Mouse (Mus musculus) gastrocnemius, adult 18-20 months (tissue): ENCODE data around the gene Ggt1. TPM values are rescaled to one million over a fixed set of nuclear protein-coding genes. Genes with fewer than 3 reads are reported as not detected.

Experiments
- DNase-seq: peaks from one replicate; pipeline ENCODE4 v3.0.0; 2021; ENCODE audit warnings: low spot score
- total RNA-seq, 2 experiments: library from RNA; stranded (reverse); gene quantifications; 2 replicates each; pipeline ENCODE4 v1.2.3; 2021

The Ggt1 gene
- total RNA-seq, 2 experiments from 2014 or later = 0.78 TPM; not detected in 1

DNA sequence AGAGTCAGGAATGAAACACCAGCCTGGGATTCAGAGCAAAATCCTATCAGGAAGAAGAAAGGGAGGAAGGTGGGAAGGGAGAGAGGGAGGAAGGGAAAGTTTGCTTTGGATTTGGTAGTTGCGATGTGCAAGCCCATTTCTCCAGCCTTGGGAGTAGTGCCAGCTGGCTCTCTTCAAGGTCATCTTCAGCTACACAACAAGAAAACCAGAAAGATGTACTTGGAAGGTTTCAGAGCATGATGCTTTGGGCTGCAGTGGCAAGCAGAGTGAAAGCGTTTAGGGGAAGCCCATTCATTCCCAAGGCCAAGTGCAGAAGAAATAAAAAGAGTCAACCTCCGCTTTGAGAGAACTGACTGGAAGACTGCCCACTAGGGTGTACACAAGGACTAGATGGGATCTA, 66.1 kb downstream of the Ggt1 start:
- peak; percentile 51 for DNase-seq

DNA sequence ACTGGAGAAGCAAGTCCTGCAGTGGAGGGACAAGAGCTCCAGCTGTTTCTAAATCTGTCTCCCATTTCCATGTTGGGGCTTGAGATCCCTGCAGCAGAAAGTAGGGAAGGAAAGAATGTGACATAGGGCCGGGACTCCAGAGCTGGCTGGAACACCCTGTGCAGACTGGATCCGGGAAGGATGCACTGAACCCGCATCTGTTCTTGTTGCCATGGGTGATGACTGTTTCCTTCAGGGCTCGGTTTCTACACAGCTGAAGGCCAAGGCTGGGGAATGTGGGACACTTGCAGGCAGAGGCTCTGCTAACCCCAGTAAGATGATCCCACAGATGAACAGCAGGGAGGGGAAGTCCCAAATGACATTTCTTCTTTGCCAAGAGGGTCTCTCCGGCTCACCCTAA, 71.2 kb downstream of the Ggt1 start:
- DNase-seq = peak; percentile 82

DNA sequence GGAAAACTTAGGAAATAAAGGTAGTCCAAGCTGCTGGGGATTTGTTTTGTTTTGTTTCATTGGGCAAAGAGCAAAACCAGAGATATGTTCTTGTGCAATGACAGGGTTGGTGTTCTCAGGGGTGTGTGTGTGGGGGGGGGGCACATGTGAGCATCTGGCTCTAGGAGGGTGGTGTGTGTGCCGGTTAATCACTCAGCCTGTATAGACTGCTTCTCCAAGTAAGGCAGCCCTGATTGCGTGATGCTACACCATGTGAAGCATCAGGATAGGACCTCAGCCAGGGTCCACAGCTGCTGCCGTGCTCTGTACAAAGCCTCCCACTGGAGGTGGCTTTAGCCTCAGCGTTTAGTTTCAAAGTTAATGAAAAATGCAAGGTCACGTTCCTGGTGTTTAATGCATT, 71.6 kb downstream of the Ggt1 start:
- DNase-seq = peak; percentile 56

DNA sequence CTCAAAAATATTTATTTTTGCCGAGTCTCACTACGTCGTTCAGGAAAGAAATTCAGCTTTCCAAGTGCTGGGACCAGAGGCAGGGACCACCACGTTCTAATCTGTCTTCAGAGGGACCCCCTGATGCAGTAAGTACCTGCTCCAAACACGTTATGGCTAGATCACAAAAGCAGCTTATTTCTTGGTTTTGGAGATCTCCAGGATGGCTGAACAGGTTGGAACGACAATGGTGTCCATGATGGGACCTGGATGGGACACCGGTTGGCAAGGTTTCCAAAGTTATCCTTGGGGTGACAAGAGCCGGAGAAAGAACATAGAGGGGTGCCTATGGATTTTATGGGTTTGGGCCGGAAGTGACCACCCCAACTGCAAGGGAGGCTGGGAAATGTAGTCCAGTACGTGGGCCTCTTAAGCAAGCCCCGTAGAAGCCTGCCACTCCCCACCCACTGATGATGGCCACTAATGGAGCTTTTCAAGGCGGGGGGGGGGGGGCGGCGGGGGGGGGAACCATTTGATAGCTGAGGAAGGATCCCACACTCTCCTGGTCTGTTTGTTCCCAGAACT, 72.3 kb downstream of the Ggt1 start:
- no peak for DNase-seq

DNA sequence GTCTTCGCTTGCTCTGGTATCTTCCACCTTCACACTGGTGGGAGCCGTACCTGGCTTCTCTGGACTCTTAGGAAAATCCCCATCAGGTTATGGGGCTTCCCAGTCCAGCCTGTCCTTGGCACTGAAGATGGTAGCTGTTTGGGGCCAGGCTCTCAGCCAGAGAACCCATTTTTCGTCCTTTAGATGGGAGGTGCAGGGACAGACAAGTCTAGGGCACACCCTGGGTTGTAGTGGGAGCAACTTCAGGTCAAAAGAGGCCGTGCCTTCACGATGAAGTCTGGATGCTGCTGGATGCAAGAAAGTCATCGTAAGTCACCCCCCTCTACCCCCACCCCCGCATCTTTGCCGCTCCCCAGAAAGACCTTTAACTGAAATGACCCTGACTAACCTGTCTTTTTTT, 73.2 kb downstream of the Ggt1 start:
- DNase-seq = no peak

DNA sequence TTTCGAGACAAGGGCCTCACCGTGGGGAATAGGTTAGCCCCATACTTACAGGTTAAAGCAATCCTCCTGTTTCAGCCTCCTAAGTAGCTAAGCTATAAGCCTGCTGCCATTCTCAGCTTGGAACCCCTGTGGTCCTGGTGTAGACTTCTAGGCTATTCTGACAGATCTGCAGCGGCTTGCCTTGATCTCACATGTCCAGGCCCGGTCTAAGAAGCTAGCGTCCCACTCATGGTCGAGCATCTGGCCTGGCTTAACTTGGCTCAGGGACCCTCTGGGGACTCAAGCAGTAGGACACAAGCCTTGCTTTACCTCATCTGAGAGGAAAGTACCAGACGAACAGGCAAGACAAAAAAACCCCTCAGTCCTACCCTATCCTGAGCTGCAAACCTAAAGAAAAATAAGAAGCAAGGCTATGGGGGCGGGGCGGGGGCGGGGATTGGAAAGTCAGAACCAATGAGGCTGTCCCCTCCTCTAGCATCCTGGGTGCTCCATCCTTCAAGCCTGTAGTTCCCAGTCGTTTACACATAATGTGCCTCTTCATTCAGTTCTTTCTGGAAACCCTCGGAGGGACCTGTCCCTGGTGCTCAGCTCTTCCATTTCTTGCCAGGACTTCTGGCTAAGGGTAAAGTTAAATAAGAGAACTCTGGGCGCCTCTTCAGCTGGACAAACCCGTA, 73.8 kb downstream of the Ggt1 start:
- no peak for DNase-seq

DNA sequence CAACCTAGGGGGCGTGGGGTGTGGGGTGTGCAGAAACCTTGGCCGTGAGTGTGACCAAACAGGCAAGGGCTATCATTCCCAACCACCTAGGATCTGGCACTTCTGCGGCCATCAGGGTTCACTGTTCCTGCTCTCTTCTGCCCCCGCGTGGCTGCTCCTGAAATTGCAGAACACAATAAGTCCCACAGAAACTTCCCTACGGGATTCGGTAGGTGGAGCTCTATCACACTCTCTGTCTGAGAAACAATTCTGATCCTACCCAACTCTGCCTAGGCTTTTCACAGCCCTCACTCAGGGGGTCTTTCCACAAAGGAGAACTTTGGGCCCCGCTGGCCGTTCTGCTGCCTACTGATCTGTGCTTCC, 74.3 kb downstream of the Ggt1 start:
- DNase-seq = peak; percentile 94

Other genes with a start within 250 kb of the Ggt1 start
- 1 to 10 TPM in 1 of 2 experiments, under 1 TPM in 1; 0.96 to 1.6 TPM for gene Adora2a, start 244.7 kb upstream of the Ggt1 start, total RNA-seq
- gene Upb1, start 160.5 kb upstream of the Ggt1 start, total RNA-seq = under 1 TPM in 1 of 2 experiments, not detected in 1; 0.17 TPM
- 10 to 100 TPM; 76.2 to 80.2 TPM for gene Snrpd3, start 44.1 kb upstream of the Ggt1 start, total RNA-seq
- gene Gucd1, start 43.6 kb upstream of the Ggt1 start, total RNA-seq = 10 to 100 TPM; 43.6 to 61.5 TPM
- gene Lrrc75b, start 1.3 kb upstream of the Ggt1 start, total RNA-seq = under 1 TPM; 0.11 to 0.12 TPM
- 1 to 10 TPM; 2.4 to 2.8 TPM for gene Ggt5, start 27.7 kb downstream of the Ggt1 start, total RNA-seq
- gene Susd2, start 82.4 kb downstream of the Ggt1 start, total RNA-seq = 1 to 10 TPM; 1.8 to 2.3 TPM
- gene Cabin1, start 202.7 kb downstream of the Ggt1 start, total RNA-seq = 1 to 10 TPM; 7.7 to 8.0 TPM
- 10 to 100 TPM; 30.6 to 38.3 TPM for gene Ddt, start 211.8 kb downstream of the Ggt1 start, total RNA-seq
- not detected for gene Gm20441, start 219.3 kb downstream of the Ggt1 start, total RNA-seq
- 1 to 10 TPM; 1.8 to 2.5 TPM for gene Gstt3, start 219.8 kb downstream of the Ggt1 start, total RNA-seq
- 1 to 10 TPM; 6.0 to 8.0 TPM for gene Gstt1, start 237.0 kb downstream of the Ggt1 start, total RNA-seq